Mouse (Mus musculus): ENCODE measurements around the gene Hmgcs1.
A peak's percentile ranks its signal among the peaks of the same experiment; 100 is the strongest.
"Not testable (repeated sequence)": the region's sequence is repeated elsewhere in the genome, so short reads cannot be mapped to it uniquely, and the experiment has no call there.

Hmgcs1 gene

GRCm38 (mm10) chr13:119690039-119690728 is at the start of gene Hmgcs1:
TSS of gene Hmgcs1 (plus strand) at chr13:119690379.
- DNase-seq = peak; percentile 100

DNA sequence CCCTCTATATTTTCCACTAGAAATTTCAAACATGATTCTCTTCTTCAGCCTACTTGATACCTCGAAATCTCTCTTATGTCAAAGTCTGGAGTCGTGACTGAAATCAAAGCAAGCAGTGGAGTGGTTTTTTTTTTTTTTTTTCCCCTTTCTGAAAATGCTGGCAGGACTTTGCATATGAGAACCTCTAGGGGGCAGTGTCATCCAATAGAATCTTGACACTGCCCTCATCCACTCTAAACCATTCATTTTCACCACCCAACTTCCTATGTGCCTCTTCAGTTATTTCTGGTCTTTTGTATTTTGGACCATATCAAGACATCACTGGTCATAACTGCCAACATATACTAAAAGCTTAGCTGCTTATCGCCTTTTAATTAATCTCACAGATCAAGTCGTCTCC is 49.7 kb upstream of the Hmgcs1 start:
- DNase-seq = peak; percentile 33

DNA sequence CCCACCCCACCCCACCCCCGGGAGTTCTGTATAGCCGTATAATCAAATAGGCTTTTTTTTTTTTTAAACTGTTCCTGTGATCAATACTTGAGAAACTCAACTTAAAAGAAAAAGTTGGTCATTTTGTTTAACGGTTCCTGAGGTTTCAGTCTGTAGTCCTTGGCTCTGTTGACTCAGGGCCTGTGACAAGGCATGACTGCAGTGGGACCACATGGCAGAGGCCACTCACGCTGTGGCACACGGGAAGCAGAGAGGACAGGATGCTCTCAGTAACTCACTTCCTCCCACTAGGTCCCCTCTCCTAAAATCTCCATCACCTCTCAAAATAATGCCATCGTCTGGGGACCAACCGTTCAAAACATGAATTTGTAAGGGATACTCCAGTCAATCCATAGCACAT is 49.0 kb upstream of the Hmgcs1 start:
- no peak for DNase-seq

DNA sequence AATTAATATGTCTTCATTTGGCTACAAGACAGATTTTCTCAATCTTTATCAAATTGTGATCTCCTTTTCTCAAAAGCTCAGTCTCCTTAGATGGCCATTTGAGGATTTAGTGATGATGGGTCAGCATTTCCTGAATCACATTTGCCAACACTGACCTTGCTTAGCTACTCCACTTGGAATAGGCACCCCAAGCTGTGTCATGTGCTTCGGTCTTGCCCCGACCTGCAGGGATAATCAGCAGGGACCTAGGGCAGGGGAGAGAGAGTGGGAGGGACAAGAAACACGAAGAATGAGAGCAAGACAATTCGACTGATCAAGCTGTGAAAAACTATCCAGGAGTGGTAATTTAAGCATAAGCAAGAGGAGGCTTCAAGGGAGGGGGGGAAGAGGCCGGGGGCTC is 45.4 kb upstream of the Hmgcs1 start:
- no peak for DNase-seq

DNA sequence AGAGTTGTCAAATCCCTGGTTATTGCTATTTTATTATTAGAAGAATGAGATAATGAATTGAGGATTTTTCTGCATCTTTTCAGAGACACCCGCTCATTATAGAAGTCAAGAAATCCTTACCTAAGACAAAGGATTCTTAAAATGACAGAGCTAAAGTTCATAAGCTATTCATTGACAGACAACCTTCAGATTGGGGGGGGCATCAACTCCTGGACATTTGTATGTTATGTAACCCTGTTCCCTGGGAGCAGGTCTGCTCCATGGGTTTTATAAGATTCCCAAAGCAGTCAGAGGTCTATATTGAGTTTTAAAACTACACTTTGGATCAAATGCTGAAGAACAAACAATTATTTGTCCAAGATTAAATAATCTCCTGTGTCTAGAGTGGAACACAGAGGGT is 43.7 kb upstream of the Hmgcs1 start:
- no peak for DNase-seq

- no peak for DNase-seq
Observed at GRCm38 (mm10) chr13:119648891-119649698, 41.1 kb upstream of the Hmgcs1 start.

- no peak for DNase-seq
Observed at GRCm38 (mm10) chr13:119649699-119650046, 40.5 kb upstream of the Hmgcs1 start.

DNA sequence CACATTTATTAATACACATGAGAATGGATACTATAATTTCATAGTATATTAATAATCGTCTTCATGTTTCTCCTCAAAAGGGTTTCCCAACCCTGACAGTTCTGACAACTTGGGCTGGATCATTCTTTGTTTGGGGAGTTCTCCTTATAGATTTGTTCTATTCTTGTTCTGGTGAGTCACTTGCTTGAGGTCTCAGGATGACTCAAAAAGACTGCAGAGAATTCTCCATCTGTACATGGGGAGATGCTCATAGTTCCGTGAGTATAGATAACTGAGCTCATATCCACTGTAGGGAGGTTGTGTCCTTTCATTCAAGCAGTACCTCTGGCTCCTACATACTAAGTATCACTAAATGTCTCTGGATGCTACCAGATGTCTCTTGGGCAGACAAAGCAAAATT is 35.4 kb upstream of the Hmgcs1 start:
- DNase-seq = no peak

GRCm38 (mm10) chr13:119656246-119656645 is 33.9 kb upstream of the Hmgcs1 start:
- DNase-seq = no peak

DNA sequence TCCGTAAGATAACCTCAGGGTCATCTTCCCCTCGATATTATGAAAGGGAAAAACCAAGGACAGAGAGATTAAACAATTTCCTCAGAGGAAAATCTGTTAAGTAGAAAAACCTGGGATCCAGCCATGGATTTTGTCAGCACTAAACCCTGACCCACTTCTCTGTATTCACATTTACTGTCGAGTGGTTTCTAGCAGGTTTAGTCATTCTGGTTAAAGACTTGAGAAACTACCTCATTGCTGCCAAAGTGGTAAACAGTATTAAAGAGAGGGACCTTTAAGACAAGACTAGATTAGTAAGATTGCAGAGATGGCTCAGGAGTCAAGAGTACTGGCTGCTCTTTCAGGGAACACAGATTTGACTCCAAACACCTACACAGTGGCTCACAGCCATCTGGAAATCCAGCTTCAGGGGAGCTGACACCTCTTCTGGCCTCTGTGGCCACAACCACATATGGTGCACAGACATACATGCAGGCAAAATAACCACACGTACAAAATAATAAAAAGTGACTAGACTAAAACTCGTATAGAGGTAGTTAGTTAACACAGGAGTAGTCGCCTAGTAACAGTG is 33.2 kb upstream of the Hmgcs1 start:
- no peak for DNase-seq

DNA sequence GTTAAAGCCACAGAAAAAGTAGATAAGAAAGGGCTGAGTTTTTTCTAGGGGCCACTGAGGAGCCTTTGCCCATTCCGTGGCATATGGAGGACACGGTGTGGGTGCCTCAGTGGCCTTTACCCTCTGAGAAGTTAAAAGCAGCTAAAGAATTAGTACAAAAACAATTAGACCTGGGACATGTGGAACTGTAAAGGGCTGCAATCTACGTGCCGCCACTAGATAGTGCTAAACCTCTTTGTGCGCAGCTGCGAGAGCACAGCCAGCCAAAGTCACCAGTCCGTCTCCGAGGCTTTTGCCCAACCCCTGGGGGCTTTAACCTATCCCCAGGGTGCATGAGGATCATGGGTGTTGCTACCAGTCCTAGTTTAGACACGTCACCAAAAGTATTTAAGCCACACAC is 28.8 kb upstream of the Hmgcs1 start:
- DNase-seq = peak; percentile 22

GRCm38 (mm10) chr13:119678794-119679193 is 11.4 kb upstream of the Hmgcs1 start:
- no peak for DNase-seq

- no peak for DNase-seq
Observed at GRCm38 (mm10) chr13:119679721-119680120, 10.5 kb upstream of the Hmgcs1 start.

GRCm38 (mm10) chr13:119681161-119681560 is 9.0 kb upstream of the Hmgcs1 start:
- no peak for DNase-seq

DNA sequence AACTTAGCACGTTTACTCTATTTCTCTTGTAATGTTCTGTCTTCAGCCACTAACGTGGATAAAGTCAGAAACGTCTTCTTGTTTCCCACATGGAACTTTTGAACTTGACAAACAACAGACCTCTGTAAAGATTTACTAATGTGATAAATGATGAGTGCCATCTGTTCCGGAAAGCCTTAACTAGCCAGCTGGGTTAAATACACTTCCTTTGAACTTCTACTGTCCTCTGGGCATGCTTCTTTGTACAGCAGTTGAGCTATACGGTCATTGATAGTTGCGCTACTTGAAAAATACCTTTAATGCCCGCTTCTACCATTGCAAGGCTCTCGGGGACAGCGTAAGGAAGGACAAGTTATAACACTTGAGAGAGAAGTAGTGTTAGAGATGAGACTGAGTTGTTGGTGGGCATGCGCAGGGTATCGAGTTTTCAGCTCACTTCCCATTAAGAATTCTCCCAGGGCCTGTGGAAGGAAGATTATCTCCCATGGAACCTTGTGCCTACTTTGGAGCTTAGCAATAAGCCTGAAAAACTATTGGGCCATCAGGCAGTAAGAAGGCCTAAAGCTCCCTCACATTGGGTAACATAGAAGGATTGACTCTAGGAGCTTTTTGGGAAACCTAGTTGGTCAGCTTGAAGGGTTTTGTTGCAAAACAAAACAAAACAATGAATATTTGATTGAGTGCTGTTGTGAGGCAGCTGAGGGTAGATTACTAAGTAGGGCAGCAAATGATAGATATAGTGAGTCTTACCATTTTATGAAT is 5.6 kb upstream of the Hmgcs1 start:
- no peak for DNase-seq

DNA sequence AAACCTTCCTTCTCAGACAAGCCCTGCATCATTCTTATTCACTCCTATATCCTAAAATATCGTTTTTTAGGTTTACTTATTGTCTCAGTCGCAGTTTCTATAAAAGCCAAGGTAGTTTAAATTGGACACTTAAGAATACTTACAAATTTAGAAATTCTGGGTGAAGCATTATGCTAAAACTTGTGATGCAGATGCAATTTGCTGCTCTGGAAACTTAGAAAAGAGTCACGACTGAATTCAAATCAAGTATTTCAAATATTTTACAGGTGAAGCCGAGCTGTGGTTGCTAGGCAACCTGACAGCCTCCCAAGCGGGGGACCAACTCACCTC is 505 bp upstream of the Hmgcs1 start:
- DNase-seq = no peak

DNA sequence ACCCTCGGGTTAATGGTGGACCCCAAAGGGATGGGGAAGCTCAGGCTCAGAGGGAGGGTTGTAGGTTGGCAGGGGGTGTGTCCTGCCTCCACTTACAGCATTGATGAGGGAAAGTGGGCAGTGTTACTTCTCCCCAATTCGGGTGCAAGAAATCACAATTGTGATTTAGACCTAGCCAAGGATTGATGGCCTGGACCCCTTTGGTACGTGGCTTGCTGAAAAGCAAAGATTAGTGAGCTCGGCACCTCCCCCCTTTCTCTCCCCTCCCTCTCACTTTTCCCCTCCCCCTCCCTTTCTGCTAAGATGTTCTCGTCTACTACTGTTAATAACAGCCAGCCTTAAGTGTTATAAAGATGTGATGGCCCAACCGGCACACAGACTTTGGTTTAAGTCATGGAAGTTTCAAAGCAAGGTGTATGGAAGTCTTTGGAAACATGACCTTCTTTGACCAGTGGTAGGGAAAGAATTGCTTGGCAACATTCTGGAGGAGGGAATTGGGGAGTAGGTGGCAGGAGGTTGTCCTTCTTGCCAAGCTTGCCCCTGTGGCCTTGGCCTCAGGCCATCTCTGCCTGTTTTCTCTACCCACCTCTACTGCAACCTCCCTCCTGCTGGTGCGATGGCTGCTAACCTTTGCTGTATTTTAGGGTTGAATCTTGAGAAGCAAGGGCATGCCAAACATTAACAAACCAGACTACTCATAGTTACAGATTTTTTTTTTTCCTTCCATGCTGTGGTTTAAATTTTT is 869 bp downstream of the Hmgcs1 start:
- DNase-seq = peak; percentile 49

DNA sequence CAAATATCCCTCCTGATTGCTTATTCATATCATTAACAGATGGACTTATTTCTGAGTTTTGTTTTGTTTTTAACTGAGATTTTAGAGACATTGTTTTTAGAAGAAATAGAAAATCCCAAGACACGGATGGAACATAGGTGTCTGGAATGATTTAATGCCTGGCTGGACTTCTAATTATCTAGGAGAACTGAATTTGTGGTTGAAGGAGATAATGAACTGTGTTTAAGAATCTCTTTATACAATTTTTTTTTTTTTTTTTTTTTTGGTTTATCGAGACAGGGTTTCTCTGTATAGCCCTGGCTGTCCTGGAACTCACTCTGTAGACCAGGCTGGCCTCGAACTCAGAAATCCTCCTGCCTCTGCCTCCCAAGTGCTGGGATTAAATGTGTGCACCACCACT is 1.8 kb downstream of the Hmgcs1 start:
- DNase-seq = not testable (repeated sequence)

GRCm38 (mm10) chr13:119695676-119696075 is 5.5 kb downstream of the Hmgcs1 start:
- no peak for DNase-seq

DNA sequence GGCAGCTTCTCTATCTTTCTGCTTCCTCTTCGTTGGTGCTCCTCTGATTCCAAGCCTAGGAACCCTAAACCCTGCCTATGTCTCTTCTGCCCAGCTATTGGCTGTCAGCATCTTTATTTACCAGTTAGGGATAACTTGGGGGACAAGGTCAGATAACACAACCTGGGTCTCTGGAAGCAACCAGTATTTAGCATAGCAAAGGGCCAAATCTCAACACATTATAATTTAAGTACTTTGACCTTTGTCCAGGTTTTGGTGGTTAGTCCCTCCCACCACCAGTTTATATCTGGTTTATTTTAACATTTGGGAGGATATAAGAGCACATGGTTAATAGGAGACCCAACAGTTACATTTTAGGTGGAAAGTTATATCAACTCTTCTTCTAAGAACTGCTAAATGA is 6.3 kb downstream of the Hmgcs1 start:
- DNase-seq = no peak

DNA sequence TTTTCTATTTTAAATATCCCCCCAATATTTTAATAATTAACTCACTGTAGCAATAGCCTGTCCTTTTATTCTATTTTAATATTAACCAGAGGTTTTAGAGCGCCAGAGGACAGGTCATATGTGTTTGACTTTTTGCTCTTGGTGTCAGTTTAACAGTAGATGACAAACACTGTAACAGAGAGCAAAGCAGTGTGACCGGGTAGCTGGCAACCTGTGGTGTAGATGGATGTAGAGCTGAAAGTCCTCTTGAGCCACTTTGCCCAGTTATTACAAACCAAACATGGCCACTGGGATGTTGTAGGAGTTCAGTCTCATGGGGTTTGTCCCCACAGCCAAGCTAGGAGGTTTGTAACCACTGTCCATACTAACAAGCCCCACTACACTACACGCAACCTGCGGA is 8.3 kb downstream of the Hmgcs1 start:
- no peak for DNase-seq

DNA sequence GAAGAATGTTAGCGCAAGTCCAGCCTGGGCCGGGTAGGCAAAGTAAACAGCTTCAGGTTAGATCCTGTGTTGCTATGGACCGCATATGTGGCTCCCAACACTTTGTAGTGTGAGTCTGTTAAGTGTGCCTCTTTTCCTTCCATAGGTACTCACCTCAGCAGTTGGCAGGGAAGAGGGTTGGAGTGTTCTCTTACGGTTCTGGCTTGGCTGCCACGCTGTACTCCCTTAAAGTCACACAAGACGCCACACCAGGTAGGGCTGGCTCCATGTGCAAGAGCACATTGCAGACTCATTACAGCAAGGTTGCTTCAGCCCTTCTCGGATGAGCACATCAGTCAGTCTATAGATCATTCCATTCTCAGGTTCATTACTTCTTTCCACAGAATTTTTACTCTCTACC is 14.1 kb downstream of the Hmgcs1 start:
- DNase-seq = no peak

Measured in cerebellum, adult 9-10 months (tissue).